Mouse (Mus musculus) heart, adult 10 weeks (tissue): ENCODE data around the gene Bzw1. TPM values are rescaled to one million over a fixed set of nuclear protein-coding genes. Genes with fewer than 3 reads are reported as not detected.

ENCODE experiments used
- polyA plus RNA-seq: library from polyadenylated mRNA; stranded (reverse); fragments of 350-450 nt; fragmentation: Illumina TruSeq; extraction: RNeasy Lipid Tissue Mini Kit (QIAGEN cat#74804); gene quantifications from one replicate; pipeline ENCODE4 v1.2.3, GENCODE M21; 2014; ENCODE audit warnings: low read depth, low replicate concordance

The Bzw1 gene
- polyA plus RNA-seq, result 67.4 TPM

DNA sequence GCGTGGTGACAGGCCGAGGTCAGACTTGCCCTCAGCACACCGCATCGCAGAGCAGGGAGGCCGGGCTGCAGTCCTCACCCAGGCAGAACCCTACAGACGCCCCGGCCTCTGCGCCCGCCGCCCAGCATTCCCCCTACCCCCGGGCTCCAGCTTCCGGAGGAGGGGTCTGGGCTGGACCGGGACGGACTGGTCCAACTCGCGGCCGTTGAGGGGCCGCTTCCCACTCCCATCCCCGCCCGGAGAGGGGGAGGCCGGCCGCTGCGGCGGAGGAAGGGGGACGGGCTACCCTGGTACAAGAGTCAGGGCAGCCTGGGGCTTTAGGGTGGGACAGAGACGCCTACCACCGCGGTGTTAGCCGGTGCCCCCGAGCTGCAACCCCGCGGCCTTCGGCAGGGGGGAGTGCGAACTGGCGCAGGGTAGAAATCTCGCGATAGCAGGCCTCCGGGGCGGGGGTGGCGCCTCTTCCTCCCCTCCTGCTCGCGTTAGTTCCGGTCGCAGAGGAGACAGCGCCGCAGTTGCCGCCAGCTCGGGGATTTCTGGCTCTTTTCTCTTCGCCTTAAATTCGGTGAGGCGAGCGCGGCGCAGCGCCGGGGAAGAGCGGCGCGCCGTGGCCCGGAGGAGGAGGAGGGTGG, at the start of gene Bzw1:
Gene Bzw1 (plus strand): TSS at position 247 of the 632 bp plus-strand sequence.

DNA sequence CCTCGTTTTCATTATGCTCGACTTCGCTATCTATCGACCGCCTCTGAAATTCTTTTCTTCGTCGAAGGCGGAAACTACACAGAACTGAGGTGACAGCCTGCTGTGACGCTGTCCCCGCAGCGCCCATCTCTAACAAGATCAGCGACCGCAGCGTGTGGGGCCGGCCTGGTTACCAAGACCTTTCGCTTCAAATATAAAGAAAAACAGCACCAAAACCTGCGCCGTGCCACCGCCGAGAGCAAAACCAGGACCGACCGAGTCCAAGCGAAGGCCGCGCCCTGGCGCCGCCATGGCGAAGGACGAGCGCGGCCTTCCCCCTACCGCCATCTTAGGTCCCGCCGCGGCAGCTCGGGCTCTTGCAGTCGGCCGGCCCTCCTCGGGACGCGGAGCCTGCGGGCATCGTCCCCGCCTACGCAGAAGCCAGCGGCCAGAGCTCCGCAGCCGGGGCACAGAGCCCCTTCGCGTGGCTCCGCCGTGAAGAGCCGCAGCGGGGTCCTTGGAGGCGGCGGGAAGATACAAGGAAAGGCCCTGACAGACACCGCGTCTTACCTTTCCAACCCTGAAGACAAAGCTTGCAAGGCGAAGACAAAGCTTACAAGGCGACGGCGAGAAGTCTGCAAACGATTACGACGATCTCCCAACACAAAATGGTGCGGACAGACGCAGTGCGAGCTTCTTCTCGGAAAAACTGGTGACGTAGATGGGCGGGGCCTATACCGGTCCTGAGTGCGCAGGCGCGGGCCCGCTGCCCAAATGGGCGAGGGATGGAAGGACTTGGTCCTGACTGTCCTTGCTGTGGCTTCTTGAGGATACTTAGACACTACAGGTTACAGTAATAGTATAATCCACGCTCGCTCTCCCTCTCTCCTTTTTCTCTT, 30.9 kb downstream of the Bzw1 start, which contains the start of gene Clk1:
Gene Clk1 (minus strand): TSS at position 696 of the 878 bp plus-strand sequence.

DNA sequence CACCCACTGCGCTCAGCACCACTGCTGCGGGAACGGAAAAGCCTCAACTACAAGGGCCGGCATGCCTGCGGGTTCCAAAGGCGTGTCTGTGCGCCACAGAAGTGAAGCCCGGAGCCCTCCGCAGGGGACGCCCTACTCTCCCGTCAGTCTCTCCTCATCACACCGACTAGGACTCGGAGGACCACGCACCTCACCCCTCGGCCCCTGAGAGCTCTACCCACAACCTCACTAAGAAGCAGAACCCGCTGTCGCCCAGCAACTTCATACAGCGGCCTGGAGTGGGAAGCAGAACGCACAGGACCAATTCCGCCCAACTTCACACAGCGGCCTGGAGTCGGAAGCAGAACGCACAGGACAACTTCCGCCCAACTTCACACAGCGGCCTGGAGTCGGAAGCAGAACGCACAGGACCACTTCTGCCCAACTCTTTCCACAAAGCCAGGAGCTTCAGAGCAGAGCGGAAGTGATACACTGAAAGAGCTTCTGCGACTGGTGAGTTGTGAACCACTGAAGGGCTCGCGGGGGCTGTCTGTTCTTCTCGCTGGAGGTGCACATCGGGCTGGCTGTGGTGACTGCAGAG, 52.5 kb downstream of the Bzw1 start, which contains the start of the genes Nif3l1 and Ppil3:
Gene Nif3l1 (plus strand): TSS at position 9 of the 580 bp plus-strand sequence.
Gene Ppil3 (minus strand): TSS at position 344 of the 580 bp plus-strand sequence.

Other genes with a start within 250 kb of the Bzw1 start
- gene Aox4, start 182.5 kb upstream of the Bzw1 start, polyA plus RNA-seq, result not detected
- gene Aox2, start 114.6 kb upstream of the Bzw1 start, polyA plus RNA-seq, result not detected
- 141 TPM for gene Clk1, start 31.2 kb downstream of the Bzw1 start, polyA plus RNA-seq
- 16.3 TPM for gene Nif3l1, start 52.3 kb downstream of the Bzw1 start, polyA plus RNA-seq
- 36.6 TPM for gene Ppil3, start 52.6 kb downstream of the Bzw1 start, polyA plus RNA-seq
- 9.6 TPM for gene Orc2, start 112.2 kb downstream of the Bzw1 start, polyA plus RNA-seq
- 5.8 TPM for gene Fam126b, start 193.4 kb downstream of the Bzw1 start, polyA plus RNA-seq
- 369 TPM for gene Ndufb3, start 193.5 kb downstream of the Bzw1 start, polyA plus RNA-seq